Mouse (Mus musculus): ENCODE data around the gene Esyt1.

DNA sequence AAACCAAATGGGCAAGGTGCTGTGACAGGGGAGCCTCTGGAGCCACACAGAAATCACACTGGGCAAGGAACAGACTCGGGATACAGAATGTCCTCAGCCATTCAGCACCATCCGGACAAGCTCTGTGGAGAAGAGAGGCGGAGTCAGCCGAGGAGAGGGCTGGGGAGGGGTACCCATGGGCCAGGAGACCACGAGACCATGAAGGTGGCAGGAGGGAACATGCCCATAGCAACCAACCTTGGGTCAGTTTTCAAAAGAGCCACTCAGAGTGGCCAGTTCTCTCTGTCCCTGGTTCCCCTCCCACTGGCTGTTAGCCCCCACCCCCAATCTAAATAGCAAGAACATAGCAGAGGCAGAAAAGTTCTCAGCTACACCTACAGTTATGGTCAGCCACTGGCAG is 34.8 kb downstream of the Esyt1 start:
- TF ChIP-seq CTCF (IDR thresholded peaks at IDR 0.05; ENCODE audit: control insufficient read depth, insufficient read depth, insufficient read length) (no peak), CEBPB (IDR thresholded peaks at IDR 0.05; ENCODE audit: low read depth) (no peak), MYOD1 (IDR thresholded peaks at IDR 0.05; ENCODE audit: control insufficient read depth, insufficient read length, low read depth) (no peak)

All from C2C12 (cell line).